Mouse (Mus musculus): Measurements from ENCODE around the gene Erich6.

Gene Erich6

DNA sequence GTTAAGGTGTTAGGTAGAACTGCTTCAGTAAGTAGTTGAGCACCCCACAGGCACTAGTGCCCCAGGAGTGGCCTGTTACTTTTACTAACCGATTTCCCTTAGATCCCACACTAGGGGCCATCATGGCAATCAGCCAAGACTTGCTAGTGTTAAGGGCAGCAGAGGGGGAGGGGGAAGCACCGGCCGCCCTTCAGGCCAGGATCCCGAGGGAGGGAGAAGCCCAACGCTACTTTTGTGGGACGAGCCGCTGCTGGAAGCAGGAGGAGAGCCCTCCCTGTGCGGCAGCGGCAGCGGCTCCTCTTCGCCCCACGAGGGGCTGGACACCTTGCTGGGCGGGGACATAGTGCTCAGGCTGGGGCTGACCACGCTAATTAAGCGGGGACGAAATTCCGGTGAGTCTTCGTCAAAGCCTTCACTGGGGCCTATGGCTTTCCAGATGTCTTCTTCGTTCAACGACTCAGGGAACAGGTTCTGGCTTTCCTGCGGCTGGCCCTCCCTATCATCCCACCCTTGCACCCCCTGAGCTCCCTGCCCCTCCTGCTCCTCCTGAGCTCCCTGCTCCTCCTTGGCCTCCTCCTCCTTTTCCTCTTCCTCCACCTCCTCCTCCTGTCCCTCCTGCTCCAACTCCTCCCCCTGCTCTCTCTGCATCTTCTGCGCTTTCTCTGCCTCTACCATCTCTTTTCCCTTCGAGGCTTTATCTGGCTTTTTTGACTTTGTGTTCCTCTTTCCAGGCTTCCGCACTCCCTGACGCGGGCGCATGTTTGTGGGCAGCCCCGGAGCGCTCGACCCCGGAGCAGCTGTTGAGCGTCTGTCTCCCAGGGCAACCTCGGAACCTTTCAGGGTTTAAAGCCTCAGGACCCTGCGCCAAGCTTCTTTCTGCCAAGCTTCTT, at the start of gene Erich6:
Gene Erich6 (minus strand): TSS at position 802 of the 890 bp plus-strand sequence.
- DNase-seq: peak; percentile 17 to 27

DNA sequence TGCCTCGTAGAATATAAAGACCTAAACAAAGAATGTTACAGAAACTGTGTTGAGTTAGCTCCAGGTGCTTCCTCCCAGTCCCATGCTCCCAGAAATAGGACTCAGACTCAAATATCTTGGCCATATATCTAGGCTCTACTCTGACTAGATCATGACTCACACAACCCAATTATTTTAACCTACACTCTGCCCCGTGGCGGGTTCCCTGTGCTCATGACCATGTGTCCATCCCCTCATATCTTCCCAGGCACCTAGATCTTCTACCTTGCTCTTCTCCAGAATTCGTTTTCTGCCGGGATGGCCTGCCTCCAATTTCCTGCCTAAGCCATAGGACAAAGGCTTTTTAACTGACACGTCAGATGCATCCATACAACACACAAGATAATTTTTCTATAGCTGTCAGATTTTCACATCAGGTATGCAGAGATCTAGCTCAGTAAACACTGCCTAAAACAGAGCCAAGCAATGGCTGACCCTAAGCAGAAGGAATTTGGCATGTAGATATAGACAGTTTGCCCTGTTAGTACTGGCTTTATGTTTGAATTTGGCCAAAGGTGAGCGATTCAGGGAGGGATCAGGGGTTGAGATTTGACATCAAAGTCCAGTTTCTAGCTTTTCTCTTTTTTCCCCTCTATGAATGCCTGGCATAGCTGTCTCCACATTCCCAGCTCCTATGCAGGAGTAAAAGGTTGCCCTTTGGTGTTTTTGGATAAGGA, 49.4 kb upstream of the Erich6 start:
- peak in 1 of 2 experiments; percentile 30 for DNase-seq

DNA sequence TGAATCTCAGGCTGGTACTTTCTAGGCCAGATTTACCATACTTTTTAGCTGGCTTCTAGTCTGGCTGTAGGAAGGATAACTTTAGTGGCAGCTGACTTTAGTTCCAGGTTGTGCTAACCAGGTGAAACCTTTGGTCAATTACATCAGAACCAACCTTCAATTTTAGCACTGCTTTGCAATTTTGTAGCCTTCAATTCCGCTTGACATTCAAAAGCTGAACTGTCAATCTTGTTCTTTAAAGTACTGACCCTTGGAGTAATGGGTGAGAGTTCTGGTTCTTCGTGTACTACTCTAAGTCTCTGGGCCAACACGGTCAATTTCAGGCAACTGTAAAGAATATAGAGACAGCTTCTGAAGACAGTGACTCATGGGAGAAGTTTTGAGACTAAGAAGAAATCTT, 48.4 kb upstream of the Erich6 start:
- DNase-seq: no peak

DNA sequence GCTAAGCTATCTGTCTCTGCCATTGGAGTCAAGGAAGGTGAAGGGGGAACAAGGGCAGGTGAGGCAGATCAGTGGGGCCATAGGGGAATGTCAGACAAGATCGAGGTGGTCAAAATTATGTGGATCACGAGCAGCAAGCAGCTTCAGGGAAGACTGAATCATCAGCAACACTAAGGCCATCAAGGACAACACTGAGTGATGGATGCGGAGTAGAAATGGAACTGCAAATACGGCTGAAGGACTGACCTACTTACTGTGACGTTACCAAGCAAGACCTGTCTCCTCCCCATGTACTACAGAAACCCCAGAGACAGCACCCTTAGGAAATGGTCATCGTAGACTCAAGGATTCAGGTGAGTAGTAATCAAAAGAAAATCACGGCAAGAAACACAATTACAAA, 46.3 kb upstream of the Erich6 start:
- DNase-seq: no peak

DNA sequence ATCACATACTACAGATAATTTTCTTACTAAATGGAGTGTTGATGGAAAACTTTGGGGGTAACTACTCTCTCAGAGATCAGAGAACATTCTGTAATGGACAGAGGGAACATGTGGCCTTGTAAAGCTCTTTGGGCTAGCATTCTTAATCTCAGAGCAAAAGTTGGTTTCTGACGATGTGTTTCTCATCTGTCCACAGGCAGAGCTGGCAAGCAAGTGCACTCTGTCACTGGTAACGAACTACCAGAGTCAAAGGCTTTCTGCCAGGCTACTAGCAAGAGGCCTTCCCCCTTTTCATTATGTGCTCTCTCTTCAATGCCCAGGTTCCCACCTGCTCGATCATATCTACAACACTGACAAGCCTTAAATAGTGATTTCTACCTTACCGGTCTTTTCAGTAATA, 45.3 kb upstream of the Erich6 start:
- DNase-seq: no peak

DNA sequence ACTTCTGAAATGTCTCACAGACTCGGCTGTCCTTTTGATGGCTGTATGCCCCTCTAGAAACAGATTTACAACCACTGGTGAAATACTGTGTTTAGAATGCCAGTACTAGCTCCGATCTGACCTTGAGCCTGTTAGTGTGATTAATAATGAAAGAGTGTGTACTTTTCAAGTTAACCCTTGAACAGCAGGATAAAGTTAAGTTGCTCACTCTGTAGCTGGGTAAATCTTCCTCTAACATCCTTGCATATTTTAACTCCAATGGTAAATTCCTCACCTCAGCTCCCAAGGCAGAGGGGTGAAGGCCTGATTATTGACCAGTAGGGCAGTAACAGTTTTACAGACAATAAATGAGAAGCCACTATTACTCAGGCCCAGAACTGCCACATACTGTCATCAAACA, 44.8 kb upstream of the Erich6 start:
- DNase-seq: no peak

DNA sequence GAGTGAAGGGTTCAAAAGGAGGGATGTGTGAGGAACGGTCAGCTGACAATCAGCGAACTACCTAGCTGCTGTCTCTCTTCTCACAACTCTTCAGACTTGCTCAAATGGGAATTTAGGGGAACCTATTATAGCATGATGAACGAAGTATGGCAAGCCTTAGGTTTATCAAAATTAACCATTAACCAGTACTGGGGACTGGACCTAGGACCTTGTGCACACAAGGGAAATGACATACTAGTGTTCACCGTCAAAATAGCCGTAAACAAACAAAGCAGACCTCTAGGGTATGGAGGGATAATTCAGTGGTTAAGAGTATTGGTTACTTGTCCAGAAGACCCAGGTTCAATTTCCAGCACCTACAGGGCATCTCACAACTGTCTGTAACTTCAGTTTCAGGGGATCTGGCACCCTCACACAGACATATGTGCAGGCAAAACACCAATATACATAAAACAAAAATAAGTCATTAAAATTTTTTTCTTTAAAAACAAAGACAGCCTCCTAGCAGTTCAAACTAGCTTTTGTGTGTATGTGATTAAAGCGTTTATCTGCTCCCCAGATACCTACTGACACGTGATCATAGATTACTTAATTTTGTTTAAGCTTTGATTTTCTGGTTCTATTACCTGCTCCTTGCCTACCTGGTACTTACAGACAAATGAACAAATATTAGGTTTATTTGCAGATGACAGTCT, 44.1 kb upstream of the Erich6 start:
- no peak for DNase-seq

DNA sequence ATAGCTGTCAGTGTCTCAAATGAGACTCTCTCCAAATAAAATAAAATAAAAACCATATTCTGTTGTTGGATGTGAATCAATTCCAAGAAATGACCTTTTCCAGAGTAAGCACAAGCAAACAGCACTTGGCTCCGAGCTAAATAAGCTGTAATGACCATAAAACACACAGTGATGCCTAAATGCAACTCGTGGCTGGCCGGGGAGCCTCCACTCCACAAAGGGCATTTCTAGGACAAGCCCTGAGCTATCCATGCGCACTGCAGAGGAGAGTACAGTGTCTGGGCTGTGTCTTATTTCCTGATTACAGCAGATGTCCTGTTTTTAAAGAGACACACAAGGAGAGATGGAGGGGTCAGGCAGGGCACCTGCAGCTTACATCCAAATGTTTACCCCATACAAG, 43.0 kb upstream of the Erich6 start:
- no peak for DNase-seq

DNA sequence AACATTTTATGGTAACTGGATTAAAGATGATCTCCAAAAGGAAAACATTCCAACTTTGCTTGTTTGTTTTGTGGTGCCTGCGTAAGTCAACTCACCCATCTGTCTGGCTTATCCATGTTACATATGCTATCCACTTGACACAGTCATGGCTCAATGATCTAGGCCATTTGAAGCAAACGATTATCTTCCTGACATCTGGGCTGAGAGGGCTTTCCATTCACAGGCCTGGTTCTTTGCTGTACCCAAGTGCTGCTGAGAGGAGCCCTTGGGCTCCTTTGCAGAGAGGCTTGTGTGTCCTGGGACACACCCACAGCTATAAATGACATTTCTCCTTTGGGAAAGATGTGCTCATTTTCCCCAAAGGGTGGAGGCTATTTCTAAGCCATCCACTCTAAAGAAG, 41.9 kb upstream of the Erich6 start:
- no peak for DNase-seq

DNA sequence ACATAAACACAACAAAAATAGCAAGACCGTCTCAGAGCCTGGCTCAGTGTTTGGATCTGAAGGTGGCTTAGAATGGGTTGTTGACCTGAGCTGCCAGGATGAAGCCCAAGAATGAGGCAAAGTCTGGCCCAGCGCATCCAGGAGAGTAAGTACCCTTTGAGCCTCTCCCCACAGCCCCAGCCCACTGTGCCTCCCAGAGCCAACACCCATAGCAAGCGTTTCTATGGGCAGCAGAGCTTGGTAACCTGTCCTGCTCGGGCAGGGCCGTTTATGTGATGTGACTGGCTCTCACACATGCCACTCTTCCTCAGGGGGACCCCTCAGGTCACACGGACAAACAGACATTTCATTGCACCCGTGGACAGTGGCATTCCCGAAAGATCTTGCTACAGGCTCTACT, 41.4 kb upstream of the Erich6 start:
- no peak for DNase-seq

DNA sequence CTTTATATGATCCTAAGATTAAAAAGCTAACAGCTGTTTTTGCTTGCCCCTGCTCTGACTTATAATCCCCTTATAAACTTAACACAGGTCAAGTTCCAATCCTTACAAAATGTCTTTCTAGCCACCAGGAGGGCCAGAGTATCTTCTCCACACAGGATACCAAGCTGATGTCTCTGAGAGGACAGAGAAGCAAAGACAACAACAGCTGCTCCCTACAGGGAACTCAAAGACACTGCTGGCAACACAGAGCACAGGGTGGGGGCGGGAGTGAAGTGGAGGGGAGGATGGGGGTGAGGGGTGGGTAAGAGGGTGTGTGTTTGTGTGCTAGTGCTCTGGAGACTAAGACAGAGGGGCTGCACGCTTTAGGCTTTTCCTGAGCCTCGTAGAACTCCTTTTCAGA, 40.6 kb upstream of the Erich6 start:
- DNase-seq: no peak

DNA sequence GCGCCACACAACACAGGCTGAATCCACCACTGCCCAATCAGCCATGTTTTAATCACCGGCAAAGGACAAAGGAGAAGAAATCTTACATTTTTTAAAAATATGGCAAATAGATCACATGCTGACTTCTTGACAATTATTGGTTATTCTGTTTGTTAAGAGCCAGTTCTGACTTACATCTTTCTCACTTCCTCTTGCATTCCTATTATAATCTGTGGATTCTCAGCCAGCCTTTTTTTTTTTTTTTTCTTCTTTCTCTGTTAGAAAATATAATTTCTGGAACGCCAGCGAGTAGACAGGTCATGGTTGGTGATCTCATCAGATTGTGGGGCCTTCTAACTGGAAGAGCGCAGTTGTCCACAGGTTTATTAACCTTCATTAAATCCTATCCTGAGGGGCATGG, 36.3 kb upstream of the Erich6 start:
- DNase-seq: no peak

DNA sequence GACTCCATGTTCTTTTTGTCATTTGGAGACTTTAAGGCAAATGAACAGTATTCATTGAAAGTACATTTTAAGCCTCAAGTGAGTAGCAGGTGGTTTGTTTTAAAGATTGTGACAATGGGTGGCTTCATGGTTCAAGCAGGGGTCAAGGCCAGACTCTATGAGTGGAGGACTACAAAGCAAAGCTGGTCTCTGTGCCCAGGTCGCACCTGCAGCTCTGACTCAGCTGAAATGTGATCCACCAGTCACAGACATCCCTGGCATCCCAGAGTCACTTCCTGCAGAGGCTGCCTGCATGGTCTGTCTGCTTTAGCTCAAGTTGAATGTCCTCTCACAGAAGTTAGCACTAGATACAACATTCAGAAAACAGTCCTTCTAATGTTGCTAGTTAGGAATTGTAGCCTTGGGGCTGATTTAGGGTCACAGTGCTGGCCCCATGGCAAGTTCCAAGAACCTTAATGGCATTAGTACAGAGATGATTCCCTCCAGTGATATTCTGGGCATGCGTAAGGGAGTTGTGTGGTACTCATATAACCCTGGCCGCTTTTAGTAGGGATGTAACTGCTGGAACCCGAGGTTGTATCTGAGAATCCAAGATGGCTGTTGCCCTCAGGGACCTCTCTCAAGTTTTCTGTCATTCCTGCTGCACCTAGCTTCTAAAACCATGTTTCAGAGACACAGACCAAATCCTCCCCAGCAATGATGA, 35.6 kb upstream of the Erich6 start:
- DNase-seq: no peak

DNA sequence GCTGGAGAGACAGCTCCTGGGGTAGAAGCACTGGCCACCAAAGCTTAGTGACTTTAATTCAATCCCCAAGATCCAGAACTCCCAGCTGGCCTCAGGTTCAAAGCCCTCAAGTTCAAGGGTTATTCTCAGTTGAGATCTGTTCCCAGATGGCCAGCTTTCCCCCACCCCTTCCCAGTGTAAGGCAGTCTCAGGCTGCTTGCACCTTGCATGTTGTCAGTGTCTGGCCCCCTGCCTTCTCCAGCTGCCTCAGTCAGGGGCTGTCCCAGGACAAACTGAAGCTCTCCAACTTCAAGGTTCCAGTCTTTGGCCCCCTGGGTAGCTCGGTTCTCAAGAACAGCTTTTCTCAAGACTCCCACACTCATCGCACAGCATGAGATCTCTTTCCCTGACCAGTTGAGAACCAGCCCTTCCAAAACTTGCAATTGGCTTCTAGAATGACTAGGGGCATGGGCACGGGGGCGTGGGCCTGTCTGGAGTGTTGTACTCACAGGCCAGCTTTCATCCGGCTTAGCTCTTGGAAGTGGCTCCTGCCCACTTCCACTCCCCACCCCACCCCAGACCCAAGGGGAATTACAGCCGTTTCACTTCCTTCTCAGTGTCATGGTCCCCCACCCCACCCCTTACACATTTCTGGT, 34.7 kb upstream of the Erich6 start:
- DNase-seq: no peak

DNA sequence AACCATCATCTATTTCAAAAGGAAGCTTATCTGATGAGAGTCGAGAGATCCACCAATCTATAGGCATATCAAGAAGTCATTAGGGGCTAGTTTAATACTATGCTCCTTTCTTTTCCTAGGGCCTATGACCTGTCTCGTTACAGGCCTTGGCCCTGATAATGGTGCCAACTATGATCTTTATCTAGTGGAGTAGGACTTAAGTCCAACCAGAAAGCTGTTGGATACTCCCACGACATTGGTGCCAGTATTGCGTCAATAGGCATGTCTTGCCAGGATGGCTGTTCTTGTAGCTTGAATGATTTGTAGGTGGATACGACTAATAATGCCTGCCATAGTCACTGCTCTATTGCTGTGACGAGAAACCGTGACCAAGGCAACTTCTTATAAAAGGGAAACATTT, 27.0 kb upstream of the Erich6 start:
- DNase-seq: no peak

DNA sequence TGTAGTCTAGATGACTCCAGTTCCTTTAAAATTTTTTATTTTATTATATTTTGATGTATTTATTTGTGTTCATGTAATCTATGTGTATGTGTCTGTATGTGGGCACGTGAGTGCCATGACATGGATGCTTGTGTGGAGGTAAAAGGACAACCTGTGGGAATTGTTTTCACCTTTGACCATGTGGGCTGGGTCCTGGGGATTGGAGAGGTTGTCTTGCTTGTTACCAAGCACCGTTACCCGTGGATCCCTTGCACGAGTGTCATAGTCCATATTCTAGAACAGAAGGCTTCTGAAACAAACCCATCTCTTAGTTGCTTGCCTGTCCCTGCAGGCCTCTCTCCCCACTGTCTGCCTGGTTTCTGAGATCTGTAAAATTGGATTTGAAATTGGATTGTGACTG, 23.6 kb upstream of the Erich6 start:
- DNase-seq: no peak

DNA sequence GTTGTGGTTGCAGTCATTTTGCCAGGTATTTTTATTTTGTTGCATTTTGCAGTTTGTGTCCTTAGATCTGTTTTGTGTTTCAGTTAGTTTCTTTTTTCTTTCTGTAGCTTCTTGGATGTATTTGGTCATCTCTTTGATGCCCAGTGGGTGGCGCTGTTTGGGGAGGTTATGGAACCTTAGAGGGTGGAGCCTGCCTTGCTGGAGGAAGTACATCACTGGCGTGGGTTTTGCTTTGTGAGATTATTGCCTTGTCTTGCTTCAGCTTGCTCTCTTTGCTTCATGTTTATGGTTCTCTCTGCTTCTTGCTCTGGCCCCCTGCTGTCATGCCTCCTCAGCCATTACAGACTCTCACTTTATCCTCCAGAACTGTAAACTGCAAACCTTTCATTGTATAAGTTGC, 20.3 kb upstream of the Erich6 start:
- DNase-seq: peak in 1 of 2 experiments; percentile 32

DNA sequence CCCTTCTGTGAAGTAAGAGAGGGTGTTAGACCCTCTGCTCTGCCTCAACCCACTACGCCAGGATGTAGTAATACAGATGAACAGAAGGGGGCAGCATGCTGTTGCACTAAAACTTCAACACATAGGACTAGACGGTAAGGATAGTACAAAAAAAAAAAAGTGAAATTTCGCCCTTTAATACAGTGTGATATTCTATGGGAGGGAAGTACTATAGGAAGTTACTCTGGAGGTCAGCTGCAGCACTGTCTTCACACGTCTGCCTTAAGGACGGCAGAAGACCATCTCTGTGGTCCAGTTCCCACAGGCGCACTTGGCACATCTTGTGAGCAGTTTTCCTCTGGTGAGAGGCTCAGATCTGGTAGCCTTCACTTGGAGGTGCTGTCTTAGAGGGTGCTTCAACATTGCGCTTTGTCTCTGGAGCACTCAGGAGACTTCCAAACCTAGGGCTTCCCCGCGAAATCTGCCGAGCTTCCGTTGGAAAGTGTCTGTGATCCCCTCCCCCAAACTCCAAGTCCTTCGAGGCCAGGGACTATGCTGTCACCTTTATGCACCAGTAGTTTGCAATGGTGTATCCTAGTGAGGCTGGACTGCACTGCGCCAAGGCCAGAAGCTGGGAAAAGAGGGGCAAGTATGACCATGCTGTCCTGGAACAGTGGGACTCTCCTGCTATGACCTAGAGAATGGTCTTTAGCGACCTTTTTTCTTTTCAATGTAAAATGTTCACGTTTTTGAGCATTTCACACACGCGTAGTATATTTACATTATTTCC, 18.5 kb upstream of the Erich6 start:
- peak; percentile 63 to 78 for DNase-seq

DNA sequence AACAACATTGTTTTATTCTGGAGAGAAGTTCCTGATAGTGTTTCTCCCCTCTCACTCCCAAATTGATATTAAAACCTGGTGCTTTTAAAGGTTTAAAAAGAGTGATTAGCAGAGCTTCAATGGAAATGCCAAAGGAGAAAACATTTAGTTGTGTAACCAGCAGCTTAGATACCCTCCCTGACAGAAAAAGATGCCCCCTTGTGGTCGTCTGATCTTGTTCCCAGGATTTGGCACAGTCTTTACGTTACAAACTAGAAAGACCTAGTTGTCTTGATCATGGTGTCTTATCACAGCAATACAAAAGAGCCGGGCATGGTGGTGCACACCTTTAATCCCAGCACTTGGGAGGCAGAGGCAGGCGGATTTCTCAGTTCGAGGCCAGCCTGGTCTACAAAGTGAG, 16.9 kb upstream of the Erich6 start:
- no peak for DNase-seq

DNA sequence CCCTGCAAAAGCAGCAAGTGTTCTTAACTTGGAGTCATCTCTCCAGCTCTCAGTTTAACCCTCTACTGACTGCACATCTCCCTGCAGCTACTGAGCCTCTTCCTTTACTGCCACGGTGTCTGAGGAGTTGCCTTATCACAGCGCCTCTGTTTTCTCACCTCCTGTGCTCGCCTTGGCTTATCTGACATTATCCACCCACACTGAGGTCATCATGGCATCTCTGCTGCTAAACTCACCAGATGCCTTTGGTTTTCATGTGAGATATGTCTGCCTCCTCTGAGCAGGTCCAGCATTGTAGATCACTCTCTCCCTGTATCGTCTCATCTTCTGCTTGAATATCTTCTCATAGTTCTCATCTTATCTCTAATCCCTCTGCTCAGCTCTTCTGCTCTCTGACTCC, 13.3 kb upstream of the Erich6 start:
- no peak for DNase-seq

DNA sequence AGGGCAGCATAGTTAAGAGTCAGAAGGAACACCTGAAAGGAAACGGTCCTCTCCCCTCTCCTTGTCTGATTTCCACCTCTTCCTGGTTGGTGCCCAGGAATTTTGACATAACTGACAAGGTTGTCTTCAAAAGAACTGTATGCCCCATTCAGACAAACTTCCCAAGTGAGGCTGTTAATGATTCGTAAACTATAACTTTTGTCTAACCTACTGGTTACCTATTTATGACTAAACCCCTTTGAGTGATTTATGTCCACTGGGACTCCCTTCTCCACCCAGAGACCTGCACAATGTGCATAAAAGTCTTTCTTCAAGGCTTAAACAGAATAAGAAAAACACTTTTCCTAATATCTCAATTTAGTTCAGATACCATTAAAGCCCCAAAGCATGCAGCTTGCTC, 10.2 kb upstream of the Erich6 start:
- DNase-seq: no peak

DNA sequence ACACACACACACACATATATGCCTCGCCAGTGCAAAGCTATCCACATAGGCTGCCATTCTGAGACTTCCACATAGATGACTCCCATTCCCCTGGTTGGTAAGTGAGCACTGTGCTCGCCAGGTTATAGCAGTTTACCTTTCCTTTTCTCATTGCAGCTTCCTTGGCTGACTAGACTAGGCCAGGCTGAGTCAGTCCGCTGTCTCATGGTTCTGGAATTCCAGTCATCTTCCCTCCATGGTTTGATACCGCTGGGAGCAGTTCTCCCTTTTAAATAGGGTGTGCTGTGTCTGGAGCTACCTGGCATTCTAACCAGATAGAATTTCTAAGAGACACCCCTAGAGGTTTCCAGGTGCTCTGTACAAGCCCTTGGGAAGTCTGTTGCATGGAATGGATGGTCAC, 9.2 kb upstream of the Erich6 start:
- DNase-seq: no peak
